Mouse (Mus musculus) midbrain, embryonic 13.5 days (tissue): Measurements from ENCODE around the gene Klhl6. TPM values are rescaled to one million over a fixed set of nuclear protein-coding genes. Genes with fewer than 3 reads are reported as not detected.

ENCODE experiments used
- ATAC-seq: fragments of 200-750 bp; cut with Nextera tagmentation; 2 replicates; pipeline ENCODE4 v1.8.0; 2017; ENCODE audit warnings: mild to moderate bottlenecking, moderate TSS enrichment, moderate library complexity
- H3K27ac ChIP-seq: fragments of 300-500 bp; sonication (generic); 2 replicates; pipeline ENCODE4 v1.5.1; 2015; ENCODE audit warnings: inconsistent platforms, mild to moderate bottlenecking, moderate library complexity
- H3K27me3 ChIP-seq: fragments of 300-500 bp; sonication (generic); 2 replicates; pipeline ENCODE4 v1.6.1; 2015; ENCODE audit warnings: mild to moderate bottlenecking, inconsistent platforms
- H3K36me3 ChIP-seq: fragments of 300-500 bp; sonication (generic); 2 replicates; pipeline ENCODE4 v1.6.1; 2015; ENCODE audit warnings: mild to moderate bottlenecking, inconsistent platforms
- H3K4me1 ChIP-seq: fragments of 300-500 bp; sonication (generic); replicated peaks from 2 replicates; pipeline ENCODE4 v1.6.1; 2015; ENCODE audit warnings: inconsistent platforms
- H3K4me2 ChIP-seq: fragments of 300-500 bp; sonication (generic); replicated peaks from 2 replicates; pipeline ENCODE4 v1.6.1; 2015; ENCODE audit warnings: moderate library complexity, mild to moderate bottlenecking, inconsistent platforms
- H3K4me3 ChIP-seq: fragments of 300-500 bp; sonication (generic); replicated peaks from 2 replicates; pipeline ENCODE4 v1.5.1; 2015; ENCODE audit warnings: mild to moderate bottlenecking, inconsistent platforms
- H3K9ac ChIP-seq: fragments of 300-500 bp; sonication (generic); replicated peaks from 2 replicates; pipeline ENCODE4 v1.6.1; 2015; ENCODE audit warnings: mild to moderate bottlenecking, inconsistent platforms
- H3K9me3 ChIP-seq: fragments of 300-500 bp; sonication (generic); 2 replicates; pipeline ENCODE4 v1.6.1; 2016; ENCODE audit warnings: mild to moderate bottlenecking, inconsistent platforms
- WGBS: fragments of 180-500 bp; shearing (Covaris S2); methylation state at CpG from one replicate; pipeline ENCODE4 v1.1.7; 2015; 5-methylcytosine and 5-hydroxymethylcytosine counted together
- polyA plus RNA-seq: library from polyadenylated mRNA; unstranded; fragments of >200 nt; fragmentation: Nextera tagmentation; extraction: Ambion mirVana; gene quantifications from 2 replicates; pipeline ENCODE4 v1.2.1, GENCODE M21; 2015

Gene Klhl6
- polyA plus RNA-seq, 1 experiment from 2014 or later, result 5.3 TPM

GRCm38 (mm10) chr16:19967897-19968392, 14.9 kb downstream of the Klhl6 start:
- Histone ChIP-seq H3K4me2 (no peak overlapping the region), H3K36me3 (no peaks in the 10 kb centered on the region), H3K9ac (no peak overlapping the region), H3K27ac (no peak overlapping the region), H3K27me3 (no peaks in the 10 kb centered on the region), H3K4me1 (no peaks in the 10 kb centered on the region), H3K9me3 (no peaks in the 10 kb centered on the region), H3K4me3 (no peak overlapping the region)
- 76% methylated on average over 1 of the region's 1 CpGs for WGBS
- ATAC-seq, result no peak

DNA sequence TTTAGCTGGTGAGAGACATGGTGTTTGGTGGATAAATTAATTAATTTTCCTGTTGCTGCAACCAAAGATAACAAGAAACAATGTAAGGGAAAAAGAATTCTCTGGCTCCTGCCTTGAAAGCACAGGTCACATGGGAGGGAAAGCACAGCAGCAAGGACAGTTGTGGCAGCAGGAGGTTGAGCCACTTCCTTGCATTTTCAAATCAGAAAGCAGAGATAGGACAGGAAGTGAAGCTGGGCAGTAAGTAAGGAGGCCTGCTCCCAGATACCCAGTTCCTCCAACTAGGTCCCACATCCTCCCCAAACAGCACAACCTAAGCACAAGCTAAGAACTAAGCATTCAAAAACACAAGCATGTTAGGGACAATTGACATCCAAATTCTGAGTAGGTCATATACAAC, 15.9 kb downstream of the Klhl6 start:
- no peaks in the 10 kb centered on the region for H3K36me3 ChIP-seq
- no peaks in the 10 kb centered on the region for H3K27me3 ChIP-seq
- no peak overlapping the region for H3K9ac ChIP-seq
- H3K4me1 ChIP-seq, result no peaks in the 10 kb centered on the region
- no peak overlapping the region for H3K4me2 ChIP-seq
- H3K9me3 ChIP-seq, result no peaks in the 10 kb centered on the region
- no peak overlapping the region for H3K27ac ChIP-seq
- no peak overlapping the region for H3K4me3 ChIP-seq
- no peak for ATAC-seq

DNA sequence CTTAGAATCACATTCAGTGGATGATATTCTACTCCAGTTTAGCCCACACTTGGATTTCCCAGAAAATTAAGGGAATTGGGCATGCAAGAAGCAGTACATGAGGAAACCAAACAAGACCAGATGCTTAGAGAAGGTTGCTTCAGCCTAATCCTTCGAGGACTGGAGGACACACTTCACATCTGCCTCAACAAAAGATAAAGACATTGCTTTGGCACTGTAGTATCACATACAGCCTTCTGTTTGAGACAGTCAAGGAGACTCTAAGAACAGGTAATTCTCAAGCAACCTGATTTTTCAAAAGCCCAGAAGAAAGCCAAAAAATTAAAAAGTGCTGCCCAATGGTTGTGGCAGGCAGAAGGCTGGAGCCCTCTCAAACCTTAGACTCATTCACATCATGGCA, 16.4 kb downstream of the Klhl6 start:
- Histone ChIP-seq H3K4me1 (no peaks in the 10 kb centered on the region), H3K36me3 (no peaks in the 10 kb centered on the region), H3K9me3 (no peaks in the 10 kb centered on the region), H3K27me3 (no peaks in the 10 kb centered on the region), H3K4me3 (no peak overlapping the region), H3K4me2 (no peak overlapping the region), H3K9ac (no peak overlapping the region), H3K27ac (no peak overlapping the region)
- 69% methylated on average over 1 of the region's 1 CpGs for WGBS
- no peak for ATAC-seq

- WGBS, result 92% methylated on average over 3 of the region's 3 CpGs
- no peak for ATAC-seq
- Histone ChIP-seq H3K4me3 (no peak overlapping the region), H3K36me3 (no peaks in the 10 kb centered on the region), H3K4me2 (no peak overlapping the region), H3K4me1 (no peaks in the 10 kb centered on the region), H3K9me3 (no peaks in the 10 kb centered on the region), H3K27me3 (no peaks in the 10 kb centered on the region), H3K9ac (no peak overlapping the region), H3K27ac (no peak overlapping the region)
Measured at GRCm38 (mm10) chr16:19962951-19963350, 19.9 kb downstream of the Klhl6 start.

- H3K9me3 ChIP-seq, result no peaks in the 10 kb centered on the region
- no peaks in the 10 kb centered on the region for H3K4me1 ChIP-seq
- H3K9ac ChIP-seq, result no peak overlapping the region
- no peak overlapping the region for H3K4me2 ChIP-seq
- no peaks in the 10 kb centered on the region for H3K27me3 ChIP-seq
- 89% methylated on average over 2 of the region's 2 CpGs for WGBS
- no peak for ATAC-seq
- H3K4me3 ChIP-seq, result no peak overlapping the region
- no peak overlapping the region for H3K27ac ChIP-seq
- H3K36me3 ChIP-seq, result no peaks in the 10 kb centered on the region
Measured at GRCm38 (mm10) chr16:19961070-19961469, 21.8 kb downstream of the Klhl6 start.

DNA sequence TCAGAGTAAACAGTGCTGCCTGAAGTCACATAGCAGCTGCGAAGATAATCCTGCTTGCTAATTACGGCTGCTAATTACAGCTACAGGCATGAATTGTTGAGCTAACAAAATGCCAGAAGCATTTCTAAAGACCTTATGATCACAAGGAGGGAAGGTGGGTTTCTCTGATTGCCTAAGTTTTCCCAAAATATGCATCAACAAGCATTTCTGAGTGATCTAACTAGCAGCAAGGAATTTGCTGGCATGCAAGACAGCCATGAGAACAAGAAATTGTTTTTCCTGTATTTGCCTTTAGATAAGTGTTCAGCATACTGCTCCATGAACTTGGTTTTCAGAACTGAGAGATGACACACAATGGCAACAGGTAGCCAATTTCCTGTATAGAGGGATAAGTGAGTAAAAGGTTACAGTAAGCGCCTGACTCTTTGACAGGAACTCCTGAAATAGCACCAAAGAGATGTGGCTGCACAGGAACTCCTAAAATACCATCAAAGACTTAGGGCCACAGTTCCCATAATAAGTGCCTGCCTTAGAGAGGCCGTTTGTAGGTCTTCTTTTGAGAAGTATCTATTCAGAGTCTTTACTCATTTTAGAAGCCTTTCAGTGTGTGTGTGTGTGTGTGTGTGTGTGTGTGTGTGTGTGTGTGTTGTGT, 22.3 kb downstream of the Klhl6 start:
- H3K4me1 ChIP-seq, result no peaks in the 10 kb centered on the region
- H3K4me2 ChIP-seq, result no peak overlapping the region
- ATAC-seq, result no peak
- no peaks in the 10 kb centered on the region for H3K36me3 ChIP-seq
- H3K4me3 ChIP-seq, result no peak overlapping the region
- no peaks in the 10 kb centered on the region for H3K27me3 ChIP-seq
- H3K9ac ChIP-seq, result no peak overlapping the region
- 71% methylated on average over 4 of the region's 4 CpGs for WGBS
- H3K9me3 ChIP-seq, result no peaks in the 10 kb centered on the region
- H3K27ac ChIP-seq, result no peak overlapping the region

- Histone ChIP-seq H3K27ac (no peak overlapping the region), H3K4me3 (no peak overlapping the region), H3K36me3 (no peaks in the 10 kb centered on the region), H3K9ac (no peak overlapping the region), H3K4me1 (no peaks in the 10 kb centered on the region), H3K4me2 (no peak overlapping the region), H3K9me3 (no peaks in the 10 kb centered on the region), H3K27me3 (no peaks in the 10 kb centered on the region)
- 85% methylated on average over 5 of the region's 5 CpGs for WGBS
- ATAC-seq, result no peak
Measured at GRCm38 (mm10) chr16:19957051-19957450, 25.8 kb downstream of the Klhl6 start.

DNA sequence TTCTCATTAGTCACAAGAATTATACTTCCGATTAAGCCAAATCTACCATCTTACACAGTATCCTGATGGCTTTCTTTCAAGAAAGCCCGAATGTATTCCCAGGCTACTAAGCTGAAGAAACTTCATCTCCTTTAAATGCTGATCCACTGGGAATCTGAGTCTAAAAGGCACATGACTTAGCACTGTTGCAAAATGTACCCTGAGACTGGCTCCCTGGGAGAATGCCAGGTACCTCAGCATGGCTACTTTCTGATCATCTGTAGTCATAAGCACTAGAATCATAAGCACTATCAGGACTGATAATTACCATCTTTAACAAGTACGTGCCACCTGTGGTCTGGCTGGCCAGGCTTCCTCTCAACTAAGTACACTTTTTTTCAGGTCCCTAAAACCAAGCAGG, 35.5 kb downstream of the Klhl6 start:
- Histone ChIP-seq H3K9ac (no peak overlapping the region), H3K4me1 (no peaks in the 10 kb centered on the region), H3K4me3 (no peak overlapping the region), H3K9me3 (no peaks in the 10 kb centered on the region), H3K27me3 (no peaks in the 10 kb centered on the region), H3K36me3 (no peaks in the 10 kb centered on the region), H3K4me2 (no peak overlapping the region), H3K27ac (no peak overlapping the region)
- 93% methylated on average over 3 of the region's 3 CpGs for WGBS
- no peak for ATAC-seq

DNA sequence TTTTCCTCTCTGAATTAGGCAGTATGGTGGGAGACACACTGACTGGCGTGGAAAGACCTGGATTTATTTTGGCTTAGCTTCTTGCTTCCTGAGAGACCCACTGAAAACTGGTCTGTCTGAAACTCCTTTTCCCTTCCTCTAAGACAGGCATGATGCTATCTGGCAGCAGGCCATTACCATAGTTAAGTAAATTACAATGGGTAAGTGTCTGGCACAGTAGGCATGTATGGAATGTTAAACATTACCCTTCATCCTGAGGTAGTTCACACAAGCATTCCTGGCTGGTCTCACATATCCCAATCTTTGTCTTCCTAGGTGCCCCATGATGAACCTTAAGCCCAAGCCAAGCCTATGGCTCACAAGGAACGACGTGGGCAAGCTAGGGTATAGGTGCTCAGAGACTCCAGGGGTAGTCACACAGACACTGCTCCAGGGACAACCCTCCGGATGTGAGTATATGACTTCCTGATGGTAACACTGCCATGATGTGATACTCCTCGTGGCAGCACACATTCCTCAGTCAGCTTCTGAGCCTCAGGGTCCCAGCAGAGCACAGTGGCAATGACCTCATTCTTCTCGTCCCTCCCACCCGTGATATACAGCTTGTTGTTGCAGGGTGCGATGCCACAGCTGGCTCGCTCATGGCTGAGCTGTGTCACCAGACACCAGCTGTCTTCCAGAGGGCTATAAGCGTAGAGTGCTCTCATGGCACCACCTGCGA, 36.1 kb downstream of the Klhl6 start:
- Histone ChIP-seq H3K4me3 (no peak overlapping the region), H3K9ac (no peak overlapping the region), H3K27me3 (no peaks in the 10 kb centered on the region), H3K9me3 (no peaks in the 10 kb centered on the region), H3K4me1 (no peaks in the 10 kb centered on the region), H3K27ac (no peak overlapping the region), H3K4me2 (no peak overlapping the region), H3K36me3 (no peaks in the 10 kb centered on the region)
- ATAC-seq, result no peak
- WGBS, result 86% methylated on average over 11 of the region's 11 CpGs

- Histone ChIP-seq H3K27ac (no peak overlapping the region), H3K4me2 (no peak overlapping the region), H3K9ac (no peak overlapping the region), H3K9me3 (no peaks in the 10 kb centered on the region), H3K36me3 (no peaks in the 10 kb centered on the region), H3K27me3 (no peaks in the 10 kb centered on the region), H3K4me1 (no peaks in the 10 kb centered on the region), H3K4me3 (no peak overlapping the region)
- ATAC-seq, result no peak
Measured at GRCm38 (mm10) chr16:19920823-19921222, 62.0 kb downstream of the Klhl6 start.

GRCm38 (mm10) chr16:19918286-19918685, 64.6 kb downstream of the Klhl6 start:
- Histone ChIP-seq H3K4me2 (no peak overlapping the region), H3K9me3 (no peaks in the 10 kb centered on the region), H3K36me3 (no peaks in the 10 kb centered on the region), H3K4me1 (no peaks in the 10 kb centered on the region), H3K27ac (no peak overlapping the region), H3K27me3 (no peaks in the 10 kb centered on the region), H3K9ac (no peak overlapping the region), H3K4me3 (no peak overlapping the region)
- 90% methylated on average over 1 of the region's 1 CpGs for WGBS
- ATAC-seq, result no peak

GRCm38 (mm10) chr16:19912582-19912981, 70.3 kb downstream of the Klhl6 start:
- no peak for ATAC-seq
- no peaks in the 10 kb centered on the region for H3K4me1 ChIP-seq
- H3K4me2 ChIP-seq, result no peak overlapping the region
- no peak overlapping the region for H3K9ac ChIP-seq
- H3K9me3 ChIP-seq, result no peaks in the 10 kb centered on the region
- no peak overlapping the region for H3K27ac ChIP-seq
- no peaks in the 10 kb centered on the region for H3K36me3 ChIP-seq
- 88% methylated on average over 2 of the region's 2 CpGs for WGBS
- H3K27me3 ChIP-seq, result no peaks in the 10 kb centered on the region
- H3K4me3 ChIP-seq, result no peak overlapping the region

GRCm38 (mm10) chr16:19908291-19908690, 74.5 kb downstream of the Klhl6 start:
- H3K36me3 ChIP-seq, result no peaks in the 10 kb centered on the region
- WGBS, result 62% methylated on average over 3 of the region's 3 CpGs
- no peak overlapping the region for H3K4me2 ChIP-seq
- ATAC-seq, result no peak
- H3K27me3 ChIP-seq, result no peaks in the 10 kb centered on the region
- no peaks in the 10 kb centered on the region for H3K9me3 ChIP-seq
- H3K4me1 ChIP-seq, result no peaks in the 10 kb centered on the region
- no peak overlapping the region for H3K27ac ChIP-seq
- H3K9ac ChIP-seq, result no peak overlapping the region
- H3K4me3 ChIP-seq, result no peak overlapping the region
